Mouse (Mus musculus) midbrain, embryonic 13.5 days (tissue): Measurements from ENCODE around the gene Gm29797. TPM values are rescaled to one million over a fixed set of nuclear protein-coding genes. Genes with fewer than 3 reads are reported as not detected.

Experiments
- polyA plus RNA-seq: library from polyadenylated mRNA; unstranded; fragments of >200 nt; fragmentation: Nextera tagmentation; extraction: Ambion mirVana; gene quantifications from 2 replicates; pipeline ENCODE4 v1.2.1, GENCODE M21; 2015

Gene Gm29797
- polyA plus RNA-seq, 1 experiment from 2014 or later = not detected

Other genes starting within 250 kb of the Gm29797 start
- gene Zbtb46, start 197.6 kb upstream of the Gm29797 start, polyA plus RNA-seq = 24.1 and 24.3 TPM in 2 replicates
- gene Abhd16b, start 163.8 kb upstream of the Gm29797 start, polyA plus RNA-seq = not detected in 2 replicates
- gene Tpd52l2, start 159.9 kb upstream of the Gm29797 start, polyA plus RNA-seq = 116 and 121 TPM in 2 replicates
- 198 and 209 TPM in 2 replicates for gene Dnajc5, start 136.5 kb upstream of the Gm29797 start, polyA plus RNA-seq
- 71.2 and 82.5 TPM in 2 replicates for gene Uckl1, start 72.1 kb upstream of the Gm29797 start, polyA plus RNA-seq
- gene Prpf6, start 65.2 kb upstream of the Gm29797 start, polyA plus RNA-seq = 71.7 and 72.8 TPM in 2 replicates
- 68.1 and 70.2 TPM in 2 replicates for gene Zfp512b, start 64.2 kb upstream of the Gm29797 start, polyA plus RNA-seq
- 171 and 176 TPM in 2 replicates for gene Samd10, start 57.8 kb upstream of the Gm29797 start, polyA plus RNA-seq
- gene Sox18, start 14.6 kb downstream of the Gm29797 start, polyA plus RNA-seq = 13.7 and 14.2 TPM in 2 replicates
- 35.7 and 36.9 TPM in 2 replicates for gene Tcea2, start 23.3 kb downstream of the Gm29797 start, polyA plus RNA-seq
- 38.9 and 40.4 TPM in 2 replicates for gene Rgs19, start 36.9 kb downstream of the Gm29797 start, polyA plus RNA-seq
- not detected in 2 replicates for gene Lkaaear1, start 41.4 kb downstream of the Gm29797 start, polyA plus RNA-seq
- gene Oprl1, start 58.0 kb downstream of the Gm29797 start, polyA plus RNA-seq = 82.3 and 83.9 TPM in 2 replicates
- gene Myt1, start 106.3 kb downstream of the Gm29797 start, polyA plus RNA-seq = 46.9 and 49.2 TPM in 2 replicates
- 36.3 and 38.2 TPM in 2 replicates for gene Pcmtd2, start 180.8 kb downstream of the Gm29797 start, polyA plus RNA-seq
- 98.4 and 110 TPM in 2 replicates for gene Polr3k, start 207.3 kb downstream of the Gm29797 start, polyA plus RNA-seq